Mouse (Mus musculus): ENCODE measurements at regions not wholly inside any gene's neighbourhood (a gene's known extent, or its start where the extent isn't known, plus 50 kb on each side); places are given as distances from the start of the nearest gene placed in this dataset.

DNA sequence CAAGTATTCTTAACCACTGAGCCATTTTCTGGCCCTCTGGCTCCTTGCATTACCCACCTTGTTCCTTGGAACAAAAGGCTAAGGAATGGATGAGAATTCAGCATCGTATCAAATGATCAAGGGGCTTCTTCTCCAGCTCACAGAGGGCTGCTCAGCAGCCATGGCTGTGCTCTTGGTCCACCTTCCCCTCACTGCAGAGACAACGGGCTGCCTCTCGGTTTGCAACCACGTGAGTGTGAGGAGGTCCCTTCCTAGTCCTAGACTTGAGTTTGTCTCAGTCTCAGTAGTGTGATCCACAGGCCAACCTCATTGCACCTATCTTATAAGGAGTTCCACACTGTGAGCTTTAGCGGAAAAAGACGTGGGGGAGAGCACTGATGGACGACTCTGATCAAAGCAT lies 61.3 kb upstream of the Elk3 start:
- TF ChIP-seq CTCF (IDR thresholded peaks at IDR 0.05; ENCODE audit: borderline replicate concordance, control insufficient read depth, extremely low read depth, insufficient read depth, low read length, poor library complexity) (no peak), POLR2A (IDR thresholded peaks at IDR 0.05; ENCODE audit: control insufficient read depth, extremely low read depth, insufficient read depth, low read length, poor library complexity) (no peak)
